Mouse (Mus musculus) spleen, adult 2 months (tissue): ENCODE results near the gene Adora1.

Experiments
- CTCF ChIP-seq: fragments of 200-500 bp; IDR thresholded peaks from 2 replicates; pipeline ENCODE4 v1.5.1; 2011; ENCODE audit warnings: mild to moderate bottlenecking, inconsistent platforms; ENCODE audit not compliant: insufficient read depth, insufficient read length, insufficient replicate concordance; ENCODE audit errors: extremely low read depth
- POLR2A ChIP-seq: fragments of 200-500 bp; IDR thresholded peaks from 2 replicates; pipeline ENCODE4 v1.6.1; 2011; ENCODE audit warnings: low read depth, low read length, inconsistent platforms

- TF ChIP-seq POLR2A (no peak), CTCF (no peak)
Observed at GRCm38 (mm10) chr1:134195571-134195970, 39.7 kb downstream of the Adora1 start.
